Mouse (Mus musculus): Measurements from ENCODE around the gene Ciao2a.

The Ciao2a gene

DNA sequence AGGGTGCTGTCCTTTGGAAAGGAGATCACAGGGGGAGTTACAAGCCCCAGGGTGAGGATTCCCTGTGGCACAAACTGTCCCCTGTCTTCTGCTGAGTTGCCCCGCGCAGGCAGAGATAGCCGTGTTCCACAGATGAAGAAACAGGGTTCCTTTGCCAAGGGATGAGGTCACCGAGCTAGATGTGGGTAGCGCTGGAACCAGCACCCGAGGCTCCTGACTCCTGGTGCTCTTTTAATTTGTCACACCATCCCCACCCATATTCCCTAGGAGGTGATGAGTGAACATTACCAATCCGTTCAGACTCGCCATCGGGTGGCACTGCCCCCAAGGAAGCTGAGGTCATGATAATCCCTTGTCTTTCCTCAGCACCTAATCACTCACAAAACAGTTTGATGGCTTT, 36.6 kb downstream of the Ciao2a start:
- no peak for DNase-seq (ENCODE audit: low read depth, low spot score)

DNA sequence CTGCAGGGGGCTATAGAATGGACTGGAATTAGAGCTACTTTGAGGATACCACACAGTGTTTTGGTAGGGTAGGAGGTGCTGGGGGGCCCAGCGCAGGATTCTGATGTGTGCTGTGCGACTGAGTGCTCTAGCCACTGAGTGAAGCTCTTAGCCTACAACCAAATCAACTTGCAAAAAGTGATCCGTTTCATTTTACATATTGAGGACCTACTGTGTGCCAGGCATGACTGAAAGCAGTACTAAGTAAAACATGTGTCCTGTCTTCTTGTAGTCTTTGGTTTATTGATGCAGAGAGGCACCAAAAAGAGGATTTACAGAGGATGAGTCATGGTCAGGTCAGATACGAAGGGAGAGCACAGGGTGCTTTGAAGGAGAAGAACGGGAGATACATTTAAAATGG, 40.8 kb downstream of the Ciao2a start:
- no peak for DNase-seq (ENCODE audit: low read depth, low spot score)

DNA sequence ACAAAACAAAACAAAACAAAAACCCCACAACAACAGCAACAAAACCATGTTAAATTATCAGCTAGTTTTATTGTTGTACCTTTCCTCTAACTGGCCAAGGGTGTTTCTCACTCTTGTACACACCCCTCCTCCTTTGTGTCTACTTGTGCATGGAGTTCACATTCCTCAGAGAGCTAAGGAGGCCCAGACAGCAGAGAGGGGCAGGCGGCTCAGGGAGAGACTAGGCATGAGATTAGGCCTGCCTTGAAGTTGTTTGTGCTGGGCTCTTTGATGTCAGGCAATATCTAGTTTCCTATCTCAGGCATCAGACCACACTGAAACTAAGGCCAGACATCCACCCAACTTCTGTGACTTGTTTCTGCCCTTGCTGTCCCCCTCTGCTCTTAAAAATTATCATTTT, 41.8 kb downstream of the Ciao2a start:
- no peak for DNase-seq (ENCODE audit: low read depth, low spot score)

DNA sequence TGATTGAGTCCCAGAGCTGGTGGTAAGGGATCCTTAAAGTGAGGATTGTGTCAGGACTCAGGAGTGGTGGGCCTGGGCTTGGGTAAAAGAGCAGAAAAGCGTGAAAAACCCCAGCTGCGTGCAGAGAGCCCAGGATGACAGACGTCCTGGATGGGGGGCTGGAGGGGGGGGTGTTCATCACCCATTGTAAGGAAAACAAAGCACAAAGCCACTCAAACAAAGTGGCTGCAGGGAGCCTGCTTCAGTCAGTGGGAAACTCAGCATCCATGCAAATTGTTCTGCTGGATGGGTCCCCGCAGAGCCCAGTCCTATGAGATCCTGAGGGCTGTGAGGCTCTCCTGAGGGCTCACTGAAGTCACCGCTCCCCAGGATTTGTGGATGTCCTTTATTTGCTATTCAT, 44.1 kb downstream of the Ciao2a start:
- no peak for DNase-seq (ENCODE audit: low read depth, low spot score)

DNA sequence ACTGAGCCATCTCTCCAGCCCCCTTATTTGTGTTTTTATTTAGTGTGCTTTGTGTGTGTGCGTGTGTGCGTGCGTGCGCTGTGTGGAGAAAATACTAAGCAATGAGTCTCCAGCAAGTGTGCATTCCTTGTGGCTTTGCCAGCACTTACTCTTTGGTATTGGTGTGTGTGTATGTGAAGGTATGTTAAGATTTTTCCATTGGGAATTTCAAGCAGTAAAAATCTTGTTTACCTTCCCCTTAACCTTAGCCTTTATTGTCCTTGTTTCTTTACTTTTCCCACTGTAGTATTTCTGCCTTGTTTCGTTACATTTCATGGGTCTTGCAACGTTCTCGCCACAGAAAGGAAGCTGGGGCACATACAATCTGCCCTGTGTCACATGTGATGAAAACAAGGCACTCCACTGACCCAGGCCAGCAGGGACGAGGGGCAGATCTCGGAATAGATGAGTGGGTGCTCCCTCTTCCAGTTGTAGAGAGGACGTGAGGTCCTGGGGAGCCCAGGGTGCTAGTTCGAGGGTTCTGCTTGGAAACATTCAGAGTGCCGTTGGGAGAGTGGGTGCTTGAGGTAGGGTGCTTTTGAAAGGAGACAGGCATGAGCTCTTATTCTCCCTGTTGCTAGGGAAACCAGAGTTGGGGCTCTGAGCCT, 45.0 kb downstream of the Ciao2a start:
- DNase-seq (ENCODE audit: low read depth, low spot score) = no peak

DNA sequence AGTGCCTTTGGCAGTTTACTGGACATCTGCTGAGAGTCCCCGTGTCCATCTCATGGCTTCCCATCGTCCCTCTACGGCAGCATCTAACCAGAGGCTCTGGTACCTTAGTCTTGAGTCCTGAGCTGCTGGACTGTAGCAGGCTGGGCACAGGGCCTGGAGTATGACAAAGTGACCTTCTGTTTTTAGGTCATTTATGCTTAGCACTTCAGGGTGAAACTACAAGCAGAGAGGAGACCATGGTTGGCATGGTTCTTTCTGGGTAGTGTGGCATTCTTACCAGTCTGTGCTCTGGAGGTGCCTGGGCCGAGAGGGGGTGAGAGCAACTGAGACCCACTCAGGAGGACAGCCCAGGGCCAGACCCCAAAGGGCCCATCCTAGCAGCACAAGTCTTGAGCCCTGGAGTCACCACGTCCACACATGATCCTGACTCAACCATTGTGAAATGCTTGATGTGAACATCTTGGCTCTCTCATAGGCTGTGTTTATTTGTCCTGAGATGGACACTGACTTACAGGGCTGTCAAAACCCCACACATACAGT, 47.0 kb downstream of the Ciao2a start:
- no peak for DNase-seq (ENCODE audit: low read depth, low spot score)

DNA sequence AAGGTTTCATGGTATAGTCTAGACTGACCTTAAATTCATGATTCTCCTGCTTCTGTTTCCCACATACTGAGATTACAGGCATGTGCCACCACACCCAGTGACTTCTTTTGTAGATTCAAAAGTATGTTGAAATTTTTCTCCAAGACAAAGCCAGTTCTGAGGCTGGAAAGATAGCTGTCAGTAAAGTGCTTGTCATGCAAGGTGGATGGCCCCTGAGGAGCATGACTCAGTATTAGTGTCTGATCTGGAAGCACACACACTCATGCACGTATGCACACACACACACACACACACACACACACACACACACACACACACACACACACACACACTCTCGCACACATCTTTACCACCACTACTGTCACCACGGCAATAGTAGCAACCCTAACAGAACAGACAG, 48.6 kb downstream of the Ciao2a start:
- DNase-seq (ENCODE audit: low read depth, low spot score) = no peak

DNA sequence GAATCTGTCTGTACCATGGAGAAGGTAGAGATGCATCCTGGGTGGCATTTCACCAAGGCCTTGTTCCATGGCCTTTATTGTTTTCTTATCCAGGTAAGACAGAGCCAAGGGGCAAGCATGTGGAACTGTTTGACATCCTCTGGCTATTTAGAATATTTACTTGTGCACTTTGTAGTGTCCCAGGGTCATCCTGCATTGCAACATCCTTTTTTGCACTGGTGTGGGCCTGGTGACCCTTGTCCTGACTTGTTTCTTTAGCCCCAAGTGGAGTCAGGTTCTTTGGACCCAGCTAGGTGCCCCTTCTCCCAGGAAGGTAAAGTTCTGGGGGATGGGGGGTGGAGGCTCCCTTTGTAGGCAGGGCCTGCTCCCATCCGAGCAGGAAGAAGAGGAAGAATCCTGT, 51.6 kb downstream of the Ciao2a start:
- DNase-seq (ENCODE audit: low read depth, low spot score) = no peak

DNA sequence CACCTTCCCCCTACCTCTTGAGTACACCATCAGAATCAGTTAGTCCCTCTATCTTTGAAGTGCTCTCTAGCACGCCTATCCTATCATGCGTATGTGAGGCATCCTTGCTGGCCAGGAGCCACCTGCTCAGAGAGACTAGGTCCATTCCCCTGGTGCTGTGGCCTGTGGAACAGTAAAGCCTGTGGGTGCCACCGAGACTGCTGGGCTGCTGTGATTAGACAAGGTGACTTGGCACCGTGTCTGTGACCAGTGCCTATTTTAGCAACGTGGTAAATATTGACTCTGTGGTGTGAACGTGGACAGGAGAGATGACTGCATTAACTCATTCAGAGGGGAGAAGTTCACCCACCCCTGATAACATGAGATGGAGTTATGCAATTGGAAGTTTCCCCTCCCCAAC, 53.4 kb downstream of the Ciao2a start:
- DNase-seq (ENCODE audit: low read depth, low spot score) = no peak

DNA sequence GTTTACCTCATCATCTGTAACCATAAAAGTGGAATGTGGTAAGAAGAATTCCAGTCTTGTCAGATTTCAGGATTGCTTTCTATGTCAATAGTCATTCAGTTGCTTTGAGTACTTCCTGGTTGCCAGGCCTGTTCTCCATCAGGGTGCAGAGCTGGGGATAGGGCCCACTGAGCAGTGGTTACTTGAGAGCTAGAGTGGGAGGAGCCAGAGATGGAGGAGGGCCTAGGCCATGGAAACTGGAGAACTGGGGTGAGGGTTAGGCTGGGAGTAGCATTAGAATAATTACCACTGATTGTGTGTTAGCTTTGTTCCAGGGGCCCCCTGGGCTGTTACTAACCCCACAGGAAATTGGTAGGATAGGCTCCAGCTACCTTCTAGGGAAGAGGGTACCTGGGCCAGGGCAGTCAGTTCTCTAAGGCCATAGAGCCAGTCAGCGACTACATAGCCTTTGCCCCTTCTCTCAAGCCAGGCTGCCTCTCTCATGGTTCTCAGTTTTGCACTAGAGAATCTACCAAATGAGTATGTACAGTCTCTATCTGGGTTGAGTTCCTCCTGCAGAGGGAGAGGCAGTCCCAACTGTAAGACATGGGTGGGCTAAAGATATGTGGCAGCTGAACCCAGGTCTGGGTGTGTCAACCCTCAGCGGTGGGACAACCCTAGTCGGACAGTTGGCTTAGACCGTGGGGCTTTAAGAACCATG, 54.9 kb downstream of the Ciao2a start:
- no peak for DNase-seq (ENCODE audit: low read depth, low spot score)

DNA sequence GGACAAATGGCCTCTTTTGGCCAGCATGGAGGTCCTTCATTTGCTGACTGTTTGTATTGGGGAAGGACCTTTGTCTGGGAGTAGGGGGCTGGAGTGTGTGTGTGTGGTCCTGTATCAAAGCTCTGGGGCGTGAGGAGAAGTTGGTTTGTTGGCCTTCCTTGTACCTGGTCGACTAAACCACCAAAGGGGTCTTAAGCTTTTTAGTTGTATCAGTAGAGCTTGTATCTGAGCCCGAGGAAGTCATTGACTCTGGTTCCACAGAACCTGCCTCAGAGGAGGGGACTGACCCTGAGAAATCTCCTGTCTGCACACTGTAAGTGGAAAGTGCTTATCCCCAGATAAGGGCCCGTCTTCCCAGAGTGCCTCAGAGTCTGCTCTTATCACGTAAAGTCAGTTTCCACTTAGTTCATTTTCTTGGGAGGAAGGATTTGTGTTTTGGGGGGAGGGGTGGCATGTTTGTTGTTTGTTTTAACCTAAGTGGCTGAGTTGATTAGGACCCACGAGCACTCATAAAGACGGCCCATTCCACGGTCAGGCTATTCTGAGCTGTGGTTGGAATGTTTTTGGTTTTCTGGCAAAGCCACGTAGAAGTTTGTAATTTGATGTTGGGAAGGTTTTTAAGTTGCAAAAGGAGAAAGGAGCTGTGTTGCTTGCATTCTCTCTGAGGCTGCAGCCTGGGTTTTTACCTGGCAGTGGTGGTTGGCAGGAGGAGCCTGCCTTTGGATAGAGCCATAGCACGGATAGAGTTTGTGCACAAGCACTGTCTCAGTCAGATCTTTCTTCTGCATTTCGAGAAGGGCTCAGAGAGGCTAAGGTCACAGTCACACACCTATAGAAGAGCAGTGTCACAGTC, 55.6 kb downstream of the Ciao2a start:
- no peak for DNase-seq (ENCODE audit: low read depth, low spot score)

DNA sequence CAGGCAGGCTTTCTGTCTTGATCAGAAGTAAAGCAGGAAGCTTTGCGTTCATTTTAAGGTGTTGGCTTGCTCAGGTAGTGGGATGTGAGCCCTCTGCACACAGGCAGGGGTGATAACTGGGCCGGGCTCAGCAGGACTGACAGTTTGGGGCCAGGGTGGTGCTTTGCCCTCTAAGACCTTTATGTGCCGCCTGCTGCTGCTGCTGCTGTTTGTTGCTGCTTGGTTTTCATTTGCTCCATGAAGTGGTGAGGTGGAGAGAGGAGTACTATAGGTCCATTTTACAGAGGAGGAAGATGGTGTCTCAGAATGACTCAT, 56.2 kb downstream of the Ciao2a start:
- DNase-seq (ENCODE audit: low read depth, low spot score) = peak; percentile 23

DNA sequence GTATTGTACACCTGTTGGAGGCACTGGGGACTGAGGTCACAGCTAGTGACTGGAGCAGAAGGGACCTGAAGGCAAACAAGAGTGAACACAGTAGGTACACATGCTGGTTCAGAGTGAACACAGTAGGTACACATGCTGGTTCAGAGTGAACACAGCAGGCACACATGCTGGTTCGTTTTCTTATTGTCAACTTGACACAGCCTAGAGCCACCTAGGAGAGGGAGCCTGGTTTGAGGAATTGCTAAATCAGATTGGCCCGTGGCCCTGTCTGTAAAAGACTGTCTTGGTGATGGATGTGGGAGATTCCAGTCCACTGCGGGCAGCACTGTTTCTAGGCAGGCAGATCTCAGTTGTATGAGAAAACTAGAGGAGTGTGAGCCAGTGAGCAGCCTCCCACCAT, 56.6 kb downstream of the Ciao2a start:
- DNase-seq (ENCODE audit: low read depth, low spot score) = peak; percentile 21

DNA sequence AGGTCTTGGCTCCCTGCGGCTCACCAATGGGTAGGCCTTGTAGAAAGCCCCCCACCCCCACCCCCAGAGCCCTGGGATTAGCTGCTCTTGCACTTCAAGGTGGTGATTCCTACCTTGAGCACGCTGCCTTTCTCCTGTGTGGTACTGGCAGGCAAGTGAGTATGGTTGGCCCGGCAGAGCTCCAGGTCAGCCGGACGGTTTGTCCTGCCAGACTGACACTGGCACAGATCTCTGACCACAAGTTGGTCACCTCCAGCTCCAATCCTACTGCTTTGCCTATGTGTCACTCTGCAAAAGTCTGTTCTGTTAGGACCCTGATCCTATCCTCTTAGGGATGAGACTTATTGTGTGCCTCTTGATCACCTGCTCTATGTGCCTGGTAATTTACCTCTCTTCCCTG, 58.2 kb downstream of the Ciao2a start:
- DNase-seq (ENCODE audit: low read depth, low spot score) = no peak

DNA sequence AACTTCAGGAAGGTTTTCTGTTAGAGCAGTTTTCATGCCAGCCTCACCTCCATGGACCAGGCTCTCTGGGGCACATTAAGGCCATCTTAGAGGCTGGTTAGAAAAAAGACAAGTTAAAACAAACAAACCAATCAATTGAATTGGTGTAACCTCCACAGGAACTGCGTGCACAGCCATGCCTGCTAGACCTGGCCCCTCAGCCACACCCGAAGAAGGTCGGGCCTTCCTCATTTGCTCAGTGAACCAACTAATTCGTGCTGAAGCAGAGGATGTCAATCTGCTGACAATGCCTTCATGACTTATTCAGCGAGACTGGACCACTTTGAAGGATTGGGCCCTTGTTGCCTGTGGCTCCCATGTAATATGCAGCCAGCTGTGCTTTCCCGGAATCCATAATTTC, 60.0 kb downstream of the Ciao2a start:
- peak; percentile 20 for DNase-seq (ENCODE audit: low read depth, low spot score)

All from A20 (cell line).